ENCODE assay signal across 13 mouse cellular contexts in the genomic region with DNA sequence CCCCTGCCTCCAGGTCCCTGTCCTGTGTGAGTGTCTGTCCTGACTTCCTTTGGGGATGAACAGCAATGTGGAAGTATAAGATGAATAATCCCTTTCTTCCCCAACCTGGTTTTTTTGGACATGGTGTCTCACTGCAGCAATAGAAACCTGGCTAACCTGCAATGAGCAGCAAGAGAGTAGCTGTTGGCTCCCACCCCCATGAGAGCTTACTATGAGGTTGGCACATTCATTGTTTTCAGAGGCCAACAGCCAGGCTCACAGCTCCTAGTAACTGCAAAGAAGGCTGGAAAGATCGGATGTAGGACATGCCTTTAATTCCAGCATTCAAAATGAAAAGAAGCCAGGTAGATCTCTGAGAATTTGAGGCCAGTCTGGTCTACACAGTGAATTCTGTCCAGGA.
"Had no signal": no experiment of that assay in that cellular context is flagged by ENCODE, and none has a peak within 500 bp of the region (broad histone marks: within the 10 kb centered on the region; RNA-seq: fewer than 3 reads in every experiment).

No protein-coding gene starts in this region.

- DNase-seq: lung, adult 18-20 months; lung, embryonic 14.5 days; lung, postnatal 10 days; lung, postnatal 4 days; retina, postnatal 1 day; right cerebral cortex, adult 18-20 months; right cerebral cortex, postnatal 25 days; right cerebral cortex, postnatal 4 days; thymus, adult 2 months; thymus, postnatal 25 days; thymus, postnatal 4 days had no signal

- ATAC-seq: midbrain, embryonic 13.5 days; midbrain, embryonic 15.5 days had no signal
